Mouse (Mus musculus): ENCODE results near the gene Spag16. TPM values are rescaled to one million over a fixed set of nuclear protein-coding genes. Genes with fewer than 3 reads are reported as not detected.
A peak's percentile ranks its signal among the peaks of the same experiment; 100 is the strongest.
"Not testable (repeated sequence)": the region's sequence is repeated elsewhere in the genome, so short reads cannot be mapped to it uniquely, and the experiment has no call there.

Spag16 gene
- under 1 TPM; 0.14 to 0.16 TPM for total RNA-seq (2021)

DNA sequence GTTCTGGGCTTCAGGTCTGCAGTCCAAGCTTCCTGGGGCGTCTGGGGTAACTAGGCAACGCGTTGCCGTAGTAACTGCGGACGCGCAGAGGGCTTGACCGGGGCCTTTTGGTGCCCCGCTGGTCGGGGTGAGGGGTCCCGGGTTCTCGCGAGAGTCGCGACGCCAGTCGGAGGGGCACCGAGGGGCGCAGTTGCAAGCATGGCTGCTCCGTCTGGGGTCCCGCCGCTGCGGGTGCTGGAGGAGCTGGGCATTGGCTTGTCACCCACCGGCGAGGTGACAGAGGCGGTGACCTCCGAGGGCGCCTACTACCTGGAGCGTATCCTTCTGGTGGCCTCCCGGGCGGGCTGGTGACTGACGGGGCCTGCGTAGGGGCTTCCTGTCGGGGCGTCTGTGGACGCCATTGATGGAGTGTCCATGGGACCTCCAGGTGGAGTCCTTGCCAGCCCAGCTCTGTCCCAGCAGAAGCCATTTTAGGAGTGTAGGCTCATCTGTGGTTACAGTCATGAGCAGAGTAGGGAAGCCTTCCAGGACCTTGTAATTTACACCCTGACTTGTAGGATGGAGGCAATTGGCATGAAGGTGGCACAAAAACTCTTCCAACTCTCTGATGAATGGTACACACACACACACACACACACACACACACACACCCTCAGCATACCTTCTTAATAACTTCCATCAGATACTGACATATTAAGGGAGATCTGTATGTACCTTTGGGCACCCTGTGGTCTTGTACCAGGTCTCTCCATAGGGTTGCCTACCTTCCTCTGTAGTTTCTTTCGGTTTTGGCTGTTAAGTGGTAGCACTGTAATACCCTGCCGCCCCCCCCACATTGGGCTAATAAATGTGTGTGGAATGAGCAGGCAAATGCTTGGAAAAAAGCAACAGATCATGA is at the start of gene Spag16:
Gene Spag16, plus strand, starts transcription at position 165 of the 898 bp plus-strand sequence.
- DNase-seq, result peak; percentile 34

DNA sequence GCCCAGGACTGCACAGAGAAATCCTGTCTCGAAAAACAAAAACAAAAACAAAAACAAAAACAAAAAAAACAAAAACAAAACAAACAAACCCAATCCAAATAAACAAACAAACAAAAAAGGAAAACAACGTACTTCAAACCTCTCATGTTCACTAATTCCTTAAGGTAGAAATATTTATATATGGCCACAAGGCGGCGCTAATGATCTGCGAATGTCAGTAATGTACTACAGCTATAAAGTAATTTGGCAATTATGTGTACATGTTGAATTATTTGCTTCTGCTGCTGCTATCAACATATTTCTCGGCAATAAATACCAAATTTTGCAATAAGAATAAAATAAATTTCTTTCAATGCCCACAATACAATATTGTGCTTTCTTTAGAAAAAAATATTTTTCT is 41.6 kb upstream of the Spag16 start:
- DNase-seq, result peak; percentile 49

DNA sequence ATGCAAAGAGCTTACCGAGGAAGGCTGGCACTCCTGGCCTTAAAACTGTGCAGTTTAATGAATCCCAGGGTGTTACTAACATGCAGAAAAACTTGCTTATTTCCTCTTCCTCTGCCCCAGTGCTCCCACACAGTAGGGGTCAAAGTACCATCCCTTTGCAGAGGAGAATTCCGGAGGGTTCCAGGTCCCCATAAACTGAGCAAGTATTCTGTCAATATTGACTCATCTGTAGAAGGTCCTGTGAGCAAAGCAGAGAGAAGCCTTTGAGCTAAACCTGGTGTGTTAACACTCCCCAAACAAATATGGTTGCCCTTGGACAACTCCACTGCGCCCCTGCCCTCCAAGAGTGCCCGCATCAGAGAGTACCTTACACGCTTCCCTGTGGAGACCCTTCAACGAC is 40.1 kb upstream of the Spag16 start:
- no peak for DNase-seq

DNA sequence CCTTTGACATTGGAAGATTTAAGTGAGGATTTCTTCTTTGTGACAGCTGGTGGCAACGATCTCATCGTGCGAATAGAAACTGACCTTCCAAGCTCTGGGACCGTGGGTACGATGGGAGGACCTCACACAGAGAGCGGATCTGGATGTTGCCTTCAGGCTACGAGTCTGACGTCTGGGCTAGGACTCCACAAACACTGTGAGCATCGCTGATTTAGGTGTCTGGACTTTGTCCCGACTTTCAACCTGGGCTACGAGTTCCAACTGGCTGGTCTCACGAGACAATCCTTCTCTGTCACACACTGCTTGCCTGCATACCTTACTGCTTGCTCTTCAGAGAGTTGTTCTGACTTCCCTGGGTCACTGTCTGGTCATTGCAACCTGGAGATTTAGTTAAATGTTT is 39.4 kb upstream of the Spag16 start:
- DNase-seq, result no peak

DNA sequence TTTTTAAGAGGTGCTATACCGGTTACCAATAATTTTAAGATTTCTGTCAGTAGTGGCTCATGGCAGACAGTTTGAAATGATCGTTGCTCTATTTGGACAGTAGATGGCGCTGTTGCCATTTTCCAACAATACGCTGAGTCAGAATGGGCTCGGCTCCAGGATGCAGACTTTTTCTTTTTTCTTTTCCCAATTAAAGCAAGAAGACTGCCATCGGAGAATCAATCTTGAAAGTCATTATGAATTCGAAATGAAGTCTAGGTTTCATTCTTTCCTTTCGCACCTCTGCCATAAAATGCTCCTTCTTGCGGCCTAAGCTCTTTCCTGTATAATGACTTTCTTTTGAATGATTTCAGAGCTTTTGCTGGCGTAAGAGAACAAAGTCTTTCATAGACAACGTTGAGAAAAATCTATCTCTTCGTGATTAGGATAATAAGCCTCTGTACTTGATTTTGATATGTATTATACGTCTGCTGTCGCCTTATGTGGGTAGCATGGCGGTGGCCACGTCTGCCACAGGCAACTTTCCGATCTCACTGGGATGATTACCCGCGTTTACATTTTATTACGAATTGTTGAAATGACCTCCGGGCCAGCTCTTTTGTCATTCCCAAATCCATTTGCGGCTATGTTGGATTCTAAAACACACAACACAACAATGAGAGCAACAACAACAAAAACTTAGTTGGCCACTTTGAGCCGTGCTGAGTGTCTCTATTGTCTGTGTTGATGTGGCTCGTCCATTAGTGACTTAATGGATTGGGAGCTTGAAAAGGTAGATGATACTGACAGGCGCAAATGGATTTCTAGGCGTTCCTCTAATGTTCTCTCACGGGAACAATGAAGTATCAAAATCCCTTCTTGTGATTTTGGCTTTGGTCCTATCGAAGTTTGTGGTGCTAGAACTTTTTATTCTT is 36.2 kb upstream of the Spag16 start:
- DNase-seq, result peak; percentile 72

DNA sequence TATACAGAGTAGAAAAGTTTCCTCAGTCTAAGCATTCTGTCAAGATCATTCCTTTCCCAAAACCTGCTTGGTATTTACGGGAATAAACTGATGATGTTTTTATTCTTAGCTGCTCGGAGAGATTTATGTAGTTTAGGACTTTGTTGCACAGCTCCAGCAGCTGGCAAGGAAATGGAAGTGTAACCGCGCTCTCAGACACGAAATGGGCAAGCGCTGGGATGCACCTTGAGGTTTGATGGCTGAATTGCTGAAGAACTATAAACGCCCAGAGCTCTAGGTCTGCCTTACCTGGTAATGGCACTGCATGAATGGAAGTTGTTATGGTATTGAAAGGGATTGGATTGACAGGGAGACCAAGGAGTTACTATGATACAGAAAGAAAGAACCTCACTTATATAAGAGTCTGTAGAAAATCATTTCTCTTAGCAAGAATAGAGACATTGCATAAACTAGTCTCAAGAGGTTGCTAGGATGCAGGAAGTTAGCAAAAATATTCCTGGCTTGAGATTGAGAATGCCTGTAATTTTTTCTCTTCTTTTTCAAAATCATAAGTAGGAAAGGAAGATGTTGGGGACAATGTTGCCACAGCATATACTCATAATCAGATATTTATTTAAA is 27.7 kb upstream of the Spag16 start:
- no peak for DNase-seq

DNA sequence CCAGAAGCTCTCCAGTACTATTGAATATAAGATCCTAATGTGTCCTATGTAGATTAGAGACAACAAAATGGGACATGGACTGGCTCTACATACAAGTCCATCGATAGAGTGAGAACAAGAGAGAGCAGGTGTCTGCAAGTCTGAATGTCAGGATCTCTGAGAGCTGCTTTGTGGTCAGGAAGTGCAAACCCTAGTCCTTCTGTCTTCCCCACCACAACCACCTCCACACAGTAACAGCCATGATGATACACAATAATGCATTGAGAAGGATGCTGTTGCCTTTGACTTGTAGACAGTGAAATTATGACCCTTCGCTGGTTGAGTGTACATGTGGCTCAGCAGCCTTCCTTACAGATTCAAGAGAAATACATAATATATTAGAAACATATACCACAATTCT is 16.6 kb upstream of the Spag16 start:
- DNase-seq, result no peak

DNA sequence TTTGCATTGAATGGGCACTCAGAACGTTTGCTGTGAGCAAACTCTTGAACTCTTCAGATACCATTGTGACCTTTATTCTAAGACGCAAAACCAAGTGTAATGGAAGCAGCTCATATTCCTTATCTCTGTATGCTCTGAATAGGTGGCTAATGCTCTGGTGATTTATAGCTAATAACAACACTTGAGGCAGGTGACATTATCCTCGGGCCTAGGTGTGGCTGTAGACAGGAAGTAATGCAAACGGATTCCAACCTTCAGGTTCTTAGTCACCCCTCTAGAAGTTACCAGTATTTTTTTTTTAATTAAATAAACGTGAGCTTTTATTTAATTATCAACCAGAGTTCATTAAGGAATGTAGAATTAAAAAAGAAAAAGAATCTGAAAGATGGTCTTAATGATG is 1.1 kb upstream of the Spag16 start:
- DNase-seq, result not testable (repeated sequence)

DNA sequence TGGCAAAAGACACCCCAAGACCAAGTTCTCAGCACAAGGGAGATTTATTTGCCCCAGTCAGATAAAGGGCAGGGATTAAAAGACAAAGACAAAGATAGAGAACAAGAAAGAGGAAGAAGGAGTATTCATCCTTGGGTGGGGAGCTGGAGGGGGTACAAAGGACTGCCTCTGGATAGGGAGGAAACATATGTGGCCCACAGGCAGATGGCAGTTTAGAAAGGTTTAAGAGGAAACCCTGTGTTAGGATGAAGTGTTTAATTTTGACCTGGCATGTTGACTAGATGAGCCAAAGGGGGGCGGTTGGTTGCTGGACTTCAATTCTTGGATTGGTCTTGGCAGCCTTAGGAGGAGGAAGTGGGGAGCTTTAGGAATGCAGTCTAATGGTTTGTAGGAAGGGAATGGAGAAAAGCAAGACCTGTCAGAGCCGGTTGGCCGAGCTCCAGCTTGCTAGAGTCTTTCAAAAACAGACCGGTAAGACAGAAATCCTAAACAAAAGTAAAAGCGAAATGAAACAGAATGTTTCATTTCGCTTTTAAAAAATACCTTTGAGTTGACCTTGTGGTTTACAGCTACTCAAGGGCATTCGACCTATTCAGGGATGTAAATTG is 2.2 kb downstream of the Spag16 start:
- no peak for DNase-seq

DNA sequence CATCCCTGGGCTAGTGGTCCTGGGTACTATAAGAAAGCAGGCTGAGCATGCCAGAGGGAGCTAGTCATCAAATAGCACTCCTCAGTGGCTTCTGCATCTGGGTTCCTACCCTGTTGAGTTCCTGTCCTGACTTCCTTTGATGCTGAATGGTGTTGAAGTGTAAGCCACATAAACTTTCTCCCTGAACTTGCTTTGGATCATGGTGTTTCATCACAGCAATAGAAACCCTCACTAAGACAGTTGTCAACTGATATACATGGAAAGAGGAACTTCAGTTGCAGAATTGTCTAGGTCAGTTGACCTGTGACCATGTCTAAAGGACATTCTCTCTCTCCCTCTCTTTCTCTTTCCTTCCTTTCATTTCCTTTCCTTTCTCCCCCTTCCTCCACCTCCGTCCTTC is 3.8 kb downstream of the Spag16 start:
- no peak for DNase-seq

DNA sequence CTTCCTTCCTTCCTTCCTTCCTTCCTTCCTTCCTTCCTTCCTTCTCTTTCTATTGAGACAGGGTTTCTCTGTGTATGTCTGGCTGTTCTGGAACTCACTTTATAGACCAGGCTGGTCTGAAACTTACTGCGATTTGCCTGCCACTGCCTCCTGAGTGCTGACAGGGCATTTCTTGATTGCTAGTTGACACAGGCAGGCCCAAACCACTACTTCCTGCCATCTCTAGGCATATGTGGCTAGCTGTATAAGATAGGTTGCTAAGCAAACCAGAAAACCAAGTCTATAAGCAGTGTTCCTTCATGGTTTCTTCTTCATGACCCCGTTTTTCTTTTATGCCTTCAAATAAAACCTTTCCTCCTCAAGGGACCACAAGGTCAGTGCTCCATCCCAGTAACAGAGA is 4.2 kb downstream of the Spag16 start:
- no peak for DNase-seq

DNA sequence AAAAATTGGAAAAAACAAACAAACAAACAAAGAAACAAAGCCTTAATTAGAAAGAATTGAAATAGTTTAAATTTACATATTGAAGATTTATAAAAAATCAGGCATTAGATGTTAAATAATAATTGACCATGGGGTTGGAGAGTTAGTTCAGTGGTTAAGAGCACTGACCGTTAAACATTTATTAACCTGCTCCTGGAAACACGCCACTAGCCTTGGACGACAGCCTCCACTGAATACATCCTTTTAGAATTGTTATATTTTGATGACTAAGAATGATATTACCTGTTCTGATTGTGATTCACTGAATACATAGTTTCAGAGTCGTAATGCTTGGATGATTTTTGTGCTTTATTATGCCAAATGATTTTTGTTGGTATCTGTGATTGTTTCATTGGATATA is 6.7 kb downstream of the Spag16 start:
- DNase-seq, result not testable (repeated sequence)

DNA sequence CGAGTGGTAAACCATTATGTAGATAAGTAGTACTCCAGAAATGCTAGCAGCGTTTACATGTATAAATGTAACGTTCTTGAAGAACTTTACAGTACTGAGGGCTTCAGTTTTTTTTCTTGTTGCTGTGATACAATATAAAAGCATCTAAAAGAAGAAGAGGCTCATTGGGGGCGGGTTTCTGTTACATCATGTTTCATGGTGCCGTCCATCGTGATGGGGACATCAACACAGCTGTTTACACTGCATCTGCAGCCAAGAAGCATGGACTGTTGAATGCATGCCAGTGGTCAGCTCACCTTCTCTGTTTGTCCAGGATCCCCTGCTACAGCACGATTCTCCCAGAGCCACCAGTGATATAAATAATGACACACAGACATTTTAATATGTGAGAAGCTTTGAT is 26.7 kb downstream of the Spag16 start:
- DNase-seq, result no peak

DNA sequence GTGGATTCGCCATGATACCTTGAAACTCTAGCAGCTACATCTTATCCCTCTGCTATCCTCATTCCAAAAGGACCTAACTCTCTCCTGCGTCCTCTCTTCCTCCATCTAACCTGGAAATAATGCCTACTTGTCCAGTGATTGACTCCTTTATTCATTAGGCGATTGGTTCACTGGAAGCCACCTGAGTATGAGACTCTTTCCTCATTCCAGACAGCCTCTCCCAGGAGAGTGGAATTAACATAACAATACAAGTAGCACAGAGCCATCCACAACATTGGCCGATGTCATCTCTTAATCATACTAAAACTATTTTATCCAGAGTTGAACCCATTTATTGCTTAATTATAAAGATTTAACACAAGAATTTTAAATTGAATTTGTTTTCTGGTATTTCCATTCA is 41.0 kb downstream of the Spag16 start:
- no peak for DNase-seq

DNA sequence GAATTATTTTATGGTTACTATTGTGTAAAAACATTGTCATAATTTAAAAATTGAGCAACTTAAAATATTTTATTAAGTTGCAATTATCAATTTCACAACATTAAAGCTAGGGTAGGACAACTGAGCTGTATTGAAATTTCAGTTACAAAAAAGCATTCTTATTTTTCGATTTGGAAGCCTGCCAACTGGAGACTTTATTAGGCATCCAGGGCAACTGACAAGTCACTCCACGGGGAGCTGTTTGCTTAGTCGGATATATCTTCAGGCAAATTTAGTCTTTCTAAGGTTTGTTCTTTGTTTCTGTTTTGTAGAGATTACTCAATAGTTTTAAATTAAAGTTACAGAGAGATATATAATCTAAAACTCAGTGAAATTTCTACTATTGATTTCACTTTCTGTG is 129.8 kb downstream of the Spag16 start:
- DNase-seq, result no peak

DNA sequence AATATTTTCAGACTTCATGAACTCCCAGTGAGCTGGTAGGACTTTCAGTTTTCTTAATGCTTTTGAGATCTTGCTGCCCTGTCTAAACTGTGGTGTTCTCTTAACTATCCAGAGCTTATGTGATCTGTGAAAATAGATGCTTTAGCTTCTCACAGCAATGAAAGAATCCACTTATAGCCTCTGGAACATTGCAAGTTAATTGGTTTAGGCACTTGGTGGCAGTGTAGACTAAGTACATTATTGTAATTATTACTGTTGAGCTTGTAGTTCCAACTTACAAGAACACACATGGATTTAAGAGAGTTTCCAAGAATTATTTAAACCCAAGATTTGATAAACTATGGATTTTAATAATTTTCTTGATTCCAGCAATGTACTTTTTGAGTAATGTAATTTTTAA is 170.1 kb downstream of the Spag16 start:
- no peak for DNase-seq

DNA sequence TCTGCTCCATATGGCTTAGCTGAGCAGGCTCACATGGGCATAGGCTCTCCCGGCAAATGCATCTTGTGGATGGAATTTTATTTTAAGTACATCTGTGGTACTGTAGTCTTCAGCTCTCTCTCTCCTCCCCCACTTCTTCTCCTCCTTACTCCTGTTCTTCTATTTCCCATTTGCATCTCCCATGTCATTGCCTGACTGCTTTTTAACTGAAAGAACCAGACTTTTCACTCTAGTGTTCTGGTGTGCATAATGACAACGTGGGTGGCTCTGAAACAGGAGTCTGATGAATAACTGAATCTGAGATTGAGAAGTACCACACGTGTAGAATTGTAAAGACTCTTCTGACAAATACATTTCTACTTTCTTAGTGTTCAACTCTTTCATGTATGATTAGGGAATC is 186.2 kb downstream of the Spag16 start:
- DNase-seq, result no peak

DNA sequence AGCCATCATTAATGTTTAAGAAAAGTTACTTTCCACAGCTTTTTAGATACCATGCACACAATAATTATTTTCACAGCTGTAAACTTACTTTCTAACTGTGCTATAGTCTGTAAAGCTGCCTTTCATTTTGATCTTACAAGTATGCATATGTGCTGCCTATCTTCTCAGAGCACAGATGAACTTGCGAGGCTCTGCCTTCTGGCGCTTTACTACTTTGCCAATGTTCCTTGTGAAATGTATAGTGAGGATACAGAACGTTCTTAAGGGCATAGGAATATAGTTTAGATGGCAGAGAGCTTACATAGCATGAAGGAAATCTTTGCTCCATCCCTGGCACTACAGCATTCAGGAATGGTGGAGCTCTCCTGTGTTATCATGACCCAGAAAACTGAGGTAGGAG is 210.6 kb downstream of the Spag16 start:
- no peak for DNase-seq

DNA sequence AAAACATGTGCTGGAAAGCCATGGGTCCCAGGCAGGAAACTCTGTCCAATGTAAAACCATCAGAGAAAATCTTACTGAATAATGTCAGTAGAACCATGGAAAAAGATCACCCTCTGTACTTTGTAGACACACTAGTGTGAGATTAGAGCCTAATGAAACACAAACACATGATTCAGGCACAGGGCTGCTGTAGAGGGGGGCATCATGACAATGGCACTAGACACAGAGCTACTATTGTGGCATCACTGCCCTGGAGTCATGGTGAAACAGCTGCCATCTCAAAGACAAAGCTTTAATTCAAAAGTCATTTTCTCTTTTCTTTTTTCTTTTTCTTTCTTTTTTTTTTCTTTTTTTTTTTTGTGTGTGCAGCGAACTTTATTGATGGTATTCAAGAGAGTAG is 240.6 kb downstream of the Spag16 start:
- no peak for DNase-seq

DNA sequence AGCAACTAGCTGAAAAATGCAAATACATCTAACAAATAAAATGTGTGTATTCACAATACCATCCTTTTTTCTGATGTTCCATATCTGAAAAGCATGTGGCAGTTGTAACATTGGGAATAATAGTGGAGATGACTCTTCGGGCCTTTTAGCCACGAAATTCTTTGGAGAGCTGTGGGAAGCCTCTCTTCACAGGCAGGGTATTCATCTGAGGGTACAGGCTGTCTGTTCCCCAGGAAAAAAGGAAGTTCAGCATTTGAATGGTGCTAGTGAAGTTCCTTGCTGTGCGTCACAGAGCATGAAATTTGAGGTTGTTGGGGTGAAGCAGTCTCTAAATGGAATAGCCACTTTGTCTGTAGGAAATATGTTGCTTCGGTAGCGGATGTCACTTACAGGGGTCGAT is 246.7 kb downstream of the Spag16 start:
- no peak for DNase-seq

DNA sequence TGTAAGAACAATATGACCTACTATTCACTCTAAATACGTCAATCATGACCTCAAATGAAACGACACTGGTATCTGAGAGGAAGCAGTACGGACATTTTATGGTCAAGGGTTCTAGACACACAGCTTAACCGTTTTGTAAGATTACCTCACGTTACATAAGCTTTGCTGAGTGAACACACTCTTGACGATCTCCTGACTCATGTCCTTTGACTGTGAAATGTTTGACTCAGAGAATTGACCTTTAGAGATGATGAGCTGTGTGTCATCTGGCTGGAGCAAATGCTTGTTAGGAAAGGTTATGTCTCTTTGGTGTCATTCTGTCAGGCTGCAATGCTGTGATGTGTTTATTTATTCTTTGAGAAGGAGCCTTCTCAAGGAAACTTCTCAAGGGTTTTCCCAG is 252.0 kb downstream of the Spag16 start:
- DNase-seq, result no peak

DNA sequence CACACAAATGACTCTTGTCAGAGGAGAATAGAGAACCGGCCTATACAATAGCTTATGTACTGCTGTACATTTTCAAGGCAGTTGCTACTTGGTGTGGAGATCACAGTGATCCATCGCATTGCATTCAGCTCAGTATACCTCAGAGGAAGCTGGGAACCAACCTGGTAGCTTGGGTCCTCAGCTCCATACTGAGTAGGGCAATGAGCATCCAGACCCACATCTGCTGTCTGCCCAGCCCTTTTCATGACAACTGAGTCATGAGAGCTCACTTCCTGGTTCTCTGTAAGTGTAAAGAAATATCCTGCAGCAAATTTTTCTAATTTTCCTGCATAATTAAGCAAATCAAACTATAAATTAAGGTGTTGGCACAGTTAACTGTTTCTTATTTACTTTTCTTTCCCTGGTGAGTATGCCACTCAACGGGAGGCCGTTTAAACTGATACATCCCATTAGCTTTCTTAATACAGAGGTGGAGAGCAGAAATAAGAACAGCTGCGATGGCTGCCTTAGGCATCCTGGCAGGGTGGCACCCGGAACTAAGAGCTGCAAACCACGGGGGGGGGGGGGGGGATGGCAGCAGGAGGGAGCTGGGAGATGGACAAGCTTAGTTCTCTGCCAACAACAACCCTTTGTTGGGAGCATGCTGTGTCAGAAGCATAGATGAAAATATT is 255.6 kb downstream of the Spag16 start:
- DNase-seq, result no peak
